Mouse (Mus musculus) spleen, postnatal 36 days (tissue): ENCODE results near the gene Slc4a4.

Source experiments
- DNase-seq, 2 experiments: peaks; one replicate each; pipeline ENCODE4 v3.0.0; 2022; ENCODE audit warnings: low spot score in 2 of 2, mixed read lengths in 1 of 2

Gene Slc4a4

DNA sequence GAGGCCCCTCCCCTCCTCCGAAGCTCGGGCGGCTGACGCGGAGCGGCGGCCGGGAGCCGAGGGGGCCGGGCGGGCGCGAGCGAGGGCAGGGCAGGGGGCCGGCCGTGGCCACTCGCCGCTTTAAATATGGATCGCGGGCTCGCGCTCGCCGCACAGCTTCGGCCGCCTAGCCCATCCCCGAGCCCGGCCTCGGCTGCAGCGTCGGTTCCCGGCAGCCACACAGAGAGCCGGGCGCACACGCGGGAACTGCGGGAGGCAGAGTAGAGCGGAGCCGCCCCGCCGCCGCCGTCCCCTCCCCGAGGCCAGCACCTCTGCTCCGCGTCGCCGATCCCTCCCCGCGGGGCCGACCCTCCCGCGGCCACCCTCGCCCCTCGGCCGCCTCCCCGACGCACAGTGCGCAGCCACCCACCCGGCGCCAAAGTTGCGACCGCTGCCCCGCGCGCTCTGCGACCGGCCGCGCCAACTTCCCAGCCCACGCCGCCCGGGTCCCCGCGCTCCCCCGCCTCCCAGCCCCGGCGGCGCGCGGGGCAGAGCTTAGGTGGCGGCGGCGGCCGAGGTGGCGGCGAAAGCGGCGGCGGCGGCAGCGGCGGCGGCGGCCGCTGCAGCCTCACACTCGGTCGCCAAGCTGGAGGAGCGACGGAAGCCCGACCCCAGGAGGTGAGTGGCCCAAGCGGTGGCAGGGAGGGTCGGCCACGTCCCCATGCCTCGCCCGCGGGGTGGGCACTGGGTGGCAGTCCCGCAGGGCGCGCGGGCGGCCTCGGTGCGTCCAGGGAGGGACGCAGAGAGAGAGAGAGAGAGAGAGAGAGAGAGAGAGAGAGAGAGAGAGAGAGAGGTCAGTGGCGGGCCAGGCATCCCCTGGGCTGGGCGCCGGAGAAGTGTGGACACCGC is at the start of gene Slc4a4:
Gene Slc4a4 (plus strand): TSS at position 151 of the 888 bp plus-strand sequence.
- DNase-seq, result no peak

- DNase-seq, result no peak
Observed at GRCm38 (mm10) chr5:88840080-88840798, 46.4 kb upstream of the Slc4a4 start.

- DNase-seq, result no peak
Observed at GRCm38 (mm10) chr5:88857311-88857710, 29.3 kb upstream of the Slc4a4 start.

DNA sequence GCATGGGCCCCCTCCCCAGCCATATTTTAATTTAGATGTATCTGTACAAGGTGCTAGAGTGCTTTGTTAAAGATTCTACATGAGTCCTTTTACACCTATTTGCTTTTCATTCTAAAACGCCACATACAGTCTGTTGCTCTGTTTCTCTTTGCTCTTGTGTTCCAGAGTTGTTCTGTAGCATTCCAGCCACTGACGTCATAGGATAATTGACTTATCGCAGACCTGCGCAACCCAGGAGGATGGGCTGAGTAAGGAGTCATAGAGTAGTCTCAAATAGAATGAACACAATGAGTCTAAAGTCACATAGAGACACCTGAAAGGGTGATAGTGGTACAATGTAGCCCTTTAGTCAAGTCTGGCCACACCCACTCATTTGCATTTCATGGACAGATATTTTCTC is 28.8 kb upstream of the Slc4a4 start:
- DNase-seq, result no peak

- no peak for DNase-seq
Observed at GRCm38 (mm10) chr5:88858226-88858625, 28.4 kb upstream of the Slc4a4 start.

- DNase-seq, result no peak
Observed at GRCm38 (mm10) chr5:88862163-88862562, 24.5 kb upstream of the Slc4a4 start.

- DNase-seq, result no peak
Observed at GRCm38 (mm10) chr5:88862794-88863193, 23.8 kb upstream of the Slc4a4 start.

DNA sequence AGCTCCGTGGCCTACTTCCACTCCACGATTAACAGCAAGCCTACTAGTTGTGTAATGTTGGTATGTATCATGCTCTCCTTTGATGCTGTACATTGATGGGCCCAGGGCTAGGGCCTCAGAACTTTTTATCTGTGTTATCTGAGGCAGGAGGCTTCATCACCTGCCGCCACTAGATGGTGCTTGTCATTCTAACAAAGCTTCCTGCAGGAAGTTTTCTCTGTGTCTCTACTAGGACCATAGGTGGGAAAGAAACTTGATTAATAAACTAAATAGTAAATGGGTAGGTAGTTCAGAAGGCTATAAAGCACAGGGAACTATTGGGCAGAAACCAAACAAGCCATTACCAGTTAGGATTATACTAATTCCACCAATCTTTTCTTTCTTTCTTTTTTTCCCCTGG is 2.5 kb upstream of the Slc4a4 start:
- DNase-seq, result no peak

- DNase-seq, result no peak
Observed at GRCm38 (mm10) chr5:88885503-88885902, 1.1 kb upstream of the Slc4a4 start.

GRCm38 (mm10) chr5:88885944-88886343 is 674 bp upstream of the Slc4a4 start:
- DNase-seq, result no peak

DNA sequence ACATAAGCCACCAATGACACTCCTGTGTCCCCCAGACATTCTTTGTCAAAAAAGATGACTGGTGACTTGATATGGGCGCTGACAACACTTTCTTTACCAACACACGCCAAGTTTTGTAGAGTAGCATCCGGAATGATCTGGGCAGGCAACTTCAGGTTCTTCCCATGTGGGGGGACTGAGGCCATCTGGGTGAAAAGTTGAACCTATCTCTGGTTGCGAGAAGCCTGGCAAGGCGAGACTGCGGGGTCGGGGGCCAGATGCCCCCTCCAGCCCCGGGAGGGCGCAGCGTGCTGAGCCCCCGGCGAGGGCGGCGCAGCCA is 310 bp upstream of the Slc4a4 start:
- DNase-seq, result no peak

GRCm38 (mm10) chr5:88887556-88888412 is 1.2 kb downstream of the Slc4a4 start:
- no peak for DNase-seq

DNA sequence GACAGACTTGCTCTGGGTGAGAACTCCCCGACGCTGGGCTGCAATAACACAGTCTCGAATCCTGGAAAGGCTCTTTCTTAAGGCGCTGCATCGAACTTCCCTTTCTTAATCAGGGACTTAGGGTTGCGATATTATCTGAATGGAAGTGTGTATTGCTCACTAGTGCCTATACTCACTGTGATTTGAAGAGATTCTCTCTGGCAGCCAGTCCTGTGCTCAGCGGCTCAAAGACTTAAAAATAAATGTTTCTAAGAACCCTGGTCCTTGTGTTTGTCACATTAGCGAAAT is 1.7 kb downstream of the Slc4a4 start:
- DNase-seq, result no peak

DNA sequence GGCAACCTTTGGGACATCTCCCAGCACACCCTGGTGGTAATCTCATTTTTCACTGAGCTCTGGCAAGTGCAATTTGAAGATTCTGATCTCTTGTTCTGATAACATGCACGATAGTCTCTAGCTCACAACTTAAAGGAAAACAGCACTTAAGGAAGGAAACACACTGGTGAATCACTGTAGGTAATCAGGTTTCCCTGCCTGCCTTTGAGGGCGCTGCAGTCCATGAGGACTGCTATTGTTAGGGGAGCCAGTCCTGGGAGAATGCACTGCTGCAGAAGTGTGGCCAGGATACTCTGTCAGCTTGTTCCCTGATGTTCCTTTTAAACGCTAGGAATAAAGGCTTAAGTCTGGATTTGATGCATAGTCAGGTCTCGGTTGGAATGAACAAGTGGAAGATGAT is 2.7 kb downstream of the Slc4a4 start:
- no peak for DNase-seq

DNA sequence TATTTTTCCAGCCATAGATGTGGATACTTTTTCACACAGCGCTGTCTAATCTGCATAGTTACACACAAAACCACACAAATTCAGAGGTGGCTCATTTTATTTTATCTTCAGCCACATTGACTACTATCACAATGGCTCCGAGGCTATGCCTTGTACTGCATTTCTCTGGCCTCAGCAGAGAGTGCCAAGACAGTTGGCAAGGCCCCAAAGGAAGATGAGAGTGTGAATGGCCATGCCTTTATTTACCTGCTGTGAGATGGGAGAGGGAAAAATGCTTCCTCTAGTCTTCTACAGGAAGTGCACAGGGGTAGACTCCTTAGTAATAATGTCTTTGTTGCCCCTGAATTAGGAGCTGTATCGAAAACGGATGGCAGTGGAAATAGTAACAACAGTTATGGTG is 3.5 kb downstream of the Slc4a4 start:
- DNase-seq, result no peak

DNA sequence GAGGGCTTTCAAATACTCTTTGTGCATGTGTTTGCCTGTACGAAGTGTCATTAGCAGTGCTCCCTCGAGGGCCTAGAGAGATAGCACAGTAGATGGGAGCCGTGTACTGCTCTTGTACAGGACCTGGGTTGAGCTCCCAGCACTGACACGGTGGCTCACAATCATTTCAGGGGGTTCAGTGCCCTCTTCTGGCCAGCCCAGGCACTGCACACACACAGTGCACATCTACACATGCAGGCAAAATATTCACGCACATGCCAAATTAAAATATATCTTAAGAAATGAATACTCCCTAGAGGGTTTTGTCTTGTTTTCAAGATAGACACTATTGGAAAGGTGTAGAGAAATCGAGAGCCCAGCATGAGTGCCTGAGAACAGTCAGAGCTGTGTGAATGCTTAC is 10.0 kb downstream of the Slc4a4 start:
- no peak for DNase-seq

DNA sequence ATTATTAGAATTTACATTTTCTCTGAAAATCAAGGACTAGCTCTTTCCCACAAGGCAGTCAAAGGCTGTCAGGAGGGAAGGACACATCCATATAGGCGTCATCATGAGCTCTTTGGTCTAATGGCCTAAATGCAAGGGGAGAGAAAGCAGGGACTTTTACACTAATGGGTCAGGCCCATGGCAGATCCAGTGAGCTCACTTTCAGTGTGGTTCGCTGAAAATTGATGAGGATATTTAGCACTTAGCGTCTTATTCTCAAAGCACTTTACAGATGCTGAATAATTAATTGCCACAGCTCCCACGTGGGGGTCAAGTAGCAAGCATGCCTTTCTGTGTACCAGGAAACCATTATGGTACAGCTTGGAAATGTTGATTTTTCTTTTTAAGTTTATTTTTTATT is 16.5 kb downstream of the Slc4a4 start:
- DNase-seq, result no peak

DNA sequence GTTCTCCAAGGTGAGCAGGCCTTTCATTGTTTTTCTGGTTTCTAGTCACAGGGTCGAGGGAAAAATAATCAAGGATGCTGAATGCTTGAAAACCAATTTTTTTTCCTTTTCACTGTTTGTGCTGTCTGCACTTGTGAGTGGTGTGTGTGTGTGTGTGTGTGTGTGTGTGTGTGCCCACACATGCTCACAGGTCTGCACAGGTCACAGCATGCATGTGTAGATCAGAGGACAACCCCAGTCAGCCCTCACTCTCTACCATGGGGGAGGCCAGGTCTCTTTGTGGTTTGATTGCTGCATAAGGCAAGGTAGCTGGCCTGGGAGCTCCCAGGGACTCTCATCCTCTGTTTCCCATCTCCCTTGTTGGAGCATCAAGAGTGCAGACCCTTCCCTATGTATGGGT is 16.9 kb downstream of the Slc4a4 start:
- no peak for DNase-seq

GRCm38 (mm10) chr5:88904841-88905240 is 18.2 kb downstream of the Slc4a4 start:
- DNase-seq, result no peak

DNA sequence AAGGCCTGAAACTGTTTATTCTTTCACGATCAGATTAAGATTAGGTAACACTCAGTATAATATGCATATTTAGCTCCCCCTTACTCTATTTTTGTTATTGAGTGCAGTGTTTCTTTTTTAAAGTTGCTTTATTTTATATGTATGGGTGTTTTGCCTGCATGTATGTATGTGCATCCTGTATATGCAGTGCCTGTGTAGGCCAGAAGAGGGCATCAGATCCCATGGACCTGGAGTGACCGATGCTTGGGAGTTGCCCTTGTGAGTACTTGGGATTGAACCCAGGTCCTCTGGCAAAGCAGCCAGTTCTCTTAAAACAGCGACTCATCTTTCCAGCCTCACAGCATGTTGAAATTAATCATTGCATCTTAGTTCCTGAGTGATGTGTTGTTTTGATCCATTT is 21.0 kb downstream of the Slc4a4 start:
- no peak for DNase-seq

GRCm38 (mm10) chr5:88912629-88913028 is 26.0 kb downstream of the Slc4a4 start:
- no peak for DNase-seq

DNA sequence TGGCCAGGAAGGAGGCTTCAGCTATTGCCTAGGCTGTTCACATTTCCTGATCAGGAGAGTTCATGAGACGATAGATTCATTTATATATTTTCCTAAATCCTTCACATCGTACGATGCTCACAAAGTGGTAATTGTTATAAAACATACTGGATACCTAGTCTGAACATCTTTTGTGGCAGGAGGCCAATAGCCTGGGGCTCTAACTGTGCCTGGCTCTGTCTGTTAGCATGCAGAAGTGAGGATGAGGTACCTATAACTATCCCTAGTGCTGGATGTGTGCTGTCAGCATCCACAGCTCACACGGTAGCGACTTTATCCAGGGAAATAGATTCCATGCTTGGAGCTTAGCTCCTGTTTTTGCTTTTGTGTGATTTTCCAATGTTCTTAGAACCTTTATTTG is 28.5 kb downstream of the Slc4a4 start:
- no peak for DNase-seq
